Mouse (Mus musculus) kidney, adult 9 months (tissue): ENCODE measurements around the gene Vsx2.

Experiments used
- DNase-seq: peaks from one replicate; pipeline ENCODE4 v3.0.0; 2022

Gene Vsx2

DNA sequence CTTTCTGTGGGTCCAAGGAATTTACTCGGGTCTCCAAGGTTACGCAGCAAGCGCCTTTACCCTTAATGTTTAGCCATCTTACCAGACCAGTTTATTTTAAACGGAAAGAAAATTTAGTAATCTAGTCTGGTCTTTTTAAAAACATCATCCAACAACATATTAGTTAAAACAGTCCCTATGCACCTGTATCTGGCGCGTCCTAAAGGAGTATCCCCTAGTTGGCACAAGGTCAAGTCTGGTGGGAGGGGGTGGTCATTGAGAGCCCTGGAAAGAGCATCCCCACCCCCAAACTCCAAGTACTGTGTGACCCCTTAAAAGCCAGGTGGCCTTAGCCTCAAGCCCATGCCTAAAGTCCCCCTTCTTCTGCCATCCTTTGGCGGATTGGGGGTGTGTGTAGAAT lies 3.5 kb downstream of the Vsx2 start:
- DNase-seq: no peak

- DNase-seq: no peak
Measured at GRCm38 (mm10) chr12:84577768-84578439, 8.3 kb downstream of the Vsx2 start.

DNA sequence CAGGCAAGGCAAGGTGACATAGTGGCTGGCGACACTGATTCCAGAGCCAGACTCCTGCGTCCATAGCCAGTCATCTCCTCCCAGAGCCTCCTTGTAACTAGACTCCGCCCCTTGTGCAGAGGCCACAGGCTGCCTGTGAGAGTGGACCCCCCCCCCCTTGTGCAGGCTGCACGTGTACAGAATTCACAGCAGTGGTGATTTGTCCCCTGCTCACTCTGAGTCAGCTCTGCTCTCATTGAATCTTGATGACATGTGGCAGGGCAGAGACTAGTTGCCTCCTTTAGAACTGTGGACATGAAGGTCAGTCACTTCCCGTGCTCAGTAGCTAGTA lies 8.8 kb downstream of the Vsx2 start:
- DNase-seq: no peak

- no peak for DNase-seq
Measured at GRCm38 (mm10) chr12:84581285-84581684, 11.7 kb downstream of the Vsx2 start.

- peak; percentile 94 for DNase-seq
Measured at GRCm38 (mm10) chr12:84589825-84590761, 20.5 kb downstream of the Vsx2 start.

DNA sequence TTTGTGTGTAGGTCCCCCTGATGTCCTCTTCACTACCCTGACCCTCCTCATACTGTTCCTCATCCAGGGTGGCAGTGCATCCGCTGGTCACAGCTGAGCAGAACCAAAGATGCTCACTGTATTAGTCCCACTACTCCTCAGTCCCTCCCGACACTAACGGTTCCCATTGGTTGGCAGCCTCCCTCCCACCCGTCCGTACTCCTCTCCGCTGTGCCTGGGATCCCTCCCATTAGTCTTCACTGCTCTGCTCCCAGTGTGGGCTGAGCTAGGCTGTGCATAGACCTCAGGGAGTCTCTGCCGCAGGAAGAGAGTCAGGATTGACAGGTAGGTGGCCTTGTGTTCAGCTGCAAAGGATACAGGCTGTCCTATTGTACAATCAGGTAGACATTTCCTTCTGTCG lies 28.8 kb downstream of the Vsx2 start:
- no peak for DNase-seq

DNA sequence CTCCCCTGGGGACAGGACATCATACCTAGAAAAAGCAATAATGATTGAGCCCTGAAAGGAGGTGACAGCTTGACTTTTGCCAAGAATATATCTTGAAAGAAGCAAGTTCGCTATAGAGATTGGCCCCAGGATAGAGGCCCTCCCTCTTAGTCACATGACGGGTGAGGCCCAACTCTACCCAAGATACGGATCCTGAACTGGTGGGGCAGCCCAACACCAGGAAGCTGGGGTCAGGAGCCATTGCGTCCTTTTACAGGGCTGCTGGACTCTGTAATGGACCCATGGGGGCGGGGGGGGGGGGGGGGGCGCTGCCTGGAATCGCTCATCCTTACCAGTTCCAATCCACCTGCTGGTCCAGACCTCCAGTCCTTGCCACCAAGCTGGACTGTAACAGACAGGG lies 34.4 kb downstream of the Vsx2 start:
- DNase-seq: no peak

DNA sequence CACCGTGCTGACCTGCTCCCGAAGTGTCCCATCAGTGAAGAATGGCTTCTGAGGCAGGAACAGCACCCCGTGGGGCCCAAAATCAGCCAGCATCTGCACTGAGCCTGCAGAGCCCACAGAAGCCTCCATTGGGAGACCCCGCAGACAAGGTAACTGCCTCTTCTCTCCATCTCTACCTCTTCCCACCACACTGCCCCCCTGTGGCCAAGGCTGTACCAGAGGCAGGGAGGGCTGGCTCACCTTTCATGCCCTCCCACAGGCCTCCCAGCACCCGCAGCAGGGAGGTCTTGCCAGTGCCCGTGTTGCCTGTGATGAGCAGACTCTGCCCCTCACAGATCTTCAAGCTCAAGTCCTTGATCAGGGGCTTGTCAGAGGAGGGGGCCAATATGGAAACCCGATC lies 36.3 kb downstream of the Vsx2 start:
- no peak for DNase-seq

DNA sequence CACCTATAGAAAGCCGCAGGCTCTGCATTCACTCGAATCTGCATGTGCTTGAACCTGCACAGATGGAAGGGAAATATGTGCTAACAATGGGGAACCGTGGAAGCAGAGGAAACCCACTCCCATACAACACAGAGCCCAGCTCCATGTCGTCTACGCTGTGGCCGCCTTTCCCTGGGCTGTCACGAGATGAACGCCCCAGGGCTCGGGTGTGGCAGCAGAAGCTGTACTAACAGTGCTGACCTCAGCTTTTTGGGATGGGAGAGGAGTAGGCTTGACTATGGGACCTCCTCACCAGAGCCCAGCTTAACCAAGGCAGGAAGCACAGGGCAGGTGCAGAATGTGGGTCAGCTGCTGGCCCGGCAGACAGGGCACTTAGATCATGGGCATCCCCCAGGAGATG lies 42.2 kb downstream of the Vsx2 start:
- no peak for DNase-seq

GRCm38 (mm10) chr12:84612518-84612917 lies 43.0 kb downstream of the Vsx2 start:
- peak; percentile 83 for DNase-seq

DNA sequence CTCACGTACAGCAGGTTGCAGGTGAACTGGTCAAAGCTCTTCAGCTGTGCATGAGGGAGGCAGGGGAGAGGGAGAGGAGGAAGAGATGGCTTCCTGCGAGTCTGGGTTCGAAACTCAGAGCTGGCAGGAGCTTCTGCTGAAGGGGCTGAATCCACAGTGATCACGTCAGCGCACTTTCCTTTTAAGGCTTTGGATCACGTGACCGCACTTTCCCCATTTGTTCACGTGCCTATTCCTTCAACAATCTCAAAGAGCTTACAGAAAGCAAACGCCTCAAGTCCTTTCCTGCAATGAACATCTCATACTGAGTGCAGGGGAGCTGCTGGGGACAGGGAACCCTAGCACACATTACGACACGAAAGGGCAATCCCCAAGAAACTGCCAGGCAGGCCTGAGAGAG lies 44.4 kb downstream of the Vsx2 start:
- DNase-seq: peak; percentile 45

- no peak for DNase-seq
Measured at GRCm38 (mm10) chr12:84614524-84614923, 45.0 kb downstream of the Vsx2 start.

DNA sequence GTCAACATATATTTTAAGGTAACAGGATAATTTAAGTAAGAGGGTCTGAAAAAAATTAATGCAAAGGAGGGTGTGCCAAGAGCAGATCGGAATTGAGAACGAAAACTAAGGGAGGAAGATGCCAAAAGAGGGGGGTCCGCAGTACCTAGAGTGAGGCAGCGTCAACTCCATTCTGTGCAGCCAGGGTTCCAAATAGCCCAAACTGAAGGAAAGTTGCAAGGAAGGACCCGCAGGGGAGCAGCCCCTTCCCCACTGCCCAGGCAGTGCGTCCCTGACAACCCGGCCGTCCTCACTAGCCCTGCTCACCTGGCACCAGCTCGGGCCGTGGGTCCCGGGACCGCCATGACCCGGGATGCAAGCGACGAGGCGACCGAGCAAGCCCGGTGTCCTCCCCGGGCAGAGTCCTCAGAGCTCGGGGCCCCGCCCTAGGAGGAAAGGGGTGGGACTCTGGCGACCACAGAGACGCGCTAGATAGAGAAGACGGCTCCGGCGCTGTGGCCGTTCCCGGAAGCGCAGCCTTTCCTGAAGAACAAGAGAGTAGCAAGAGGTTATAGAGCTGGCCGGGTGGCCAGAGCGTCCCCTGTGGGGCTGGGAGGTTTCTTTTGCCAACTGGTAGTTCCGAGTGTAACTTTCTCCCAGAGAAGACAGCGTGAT lies 47.5 kb downstream of the Vsx2 start, which contains the start of gene Abcd4:
Gene Abcd4, minus strand, starts transcription at position 437 of the 654 bp plus-strand sequence.
- peak; percentile 98 for DNase-seq

GRCm38 (mm10) chr12:84617663-84618062 lies 48.1 kb downstream of the Vsx2 start:
- peak; percentile 47 for DNase-seq

GRCm38 (mm10) chr12:84620975-84621374 lies 51.4 kb downstream of the Vsx2 start:
- DNase-seq: peak; percentile 39

- DNase-seq: peak; percentile 59
Measured at GRCm38 (mm10) chr12:84624601-84625000, 55.0 kb downstream of the Vsx2 start.

- no peak for DNase-seq
Measured at GRCm38 (mm10) chr12:84625116-84625515, 55.6 kb downstream of the Vsx2 start.

DNA sequence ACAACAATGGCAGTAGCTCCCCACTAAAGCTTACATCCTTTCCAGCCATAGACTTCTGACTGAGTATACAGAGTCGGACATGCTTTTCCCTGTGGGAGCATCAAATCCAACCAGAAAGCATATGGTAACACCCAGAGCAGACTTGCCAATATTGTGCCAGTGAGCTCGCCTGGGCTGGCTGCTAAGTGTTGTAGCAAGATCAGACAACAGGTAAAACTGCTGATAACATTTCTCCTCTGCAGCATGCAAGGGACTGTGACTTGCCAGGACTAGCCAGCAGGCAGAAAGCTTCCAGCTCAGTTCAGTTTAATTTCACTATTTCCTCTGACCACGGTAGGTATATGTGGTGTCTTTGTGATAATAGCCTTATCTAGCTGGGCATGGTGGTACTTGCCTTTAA lies 62.3 kb downstream of the Vsx2 start:
- no peak for DNase-seq

DNA sequence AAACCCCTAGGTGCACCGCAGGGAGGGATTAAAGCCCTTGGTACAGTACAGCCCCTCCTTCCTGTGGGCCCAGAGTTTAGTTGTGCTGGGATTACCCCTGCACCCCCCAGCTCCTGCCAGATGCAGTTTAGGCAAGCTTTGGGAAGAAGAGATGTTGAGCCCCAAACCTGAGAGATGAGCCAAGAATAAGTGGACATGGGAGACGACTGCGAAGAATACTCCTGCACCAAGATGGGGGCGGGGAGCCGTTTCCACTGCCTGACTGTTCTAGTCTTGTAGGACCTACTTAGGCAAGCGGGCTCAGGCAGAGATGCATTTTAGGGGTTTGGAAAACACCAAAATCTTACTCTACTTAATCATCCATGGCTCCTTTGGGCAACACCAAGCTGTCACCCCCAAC lies 70.7 kb downstream of the Vsx2 start:
- DNase-seq: no peak

- DNase-seq: no peak
Measured at GRCm38 (mm10) chr12:84640654-84641053, 71.1 kb downstream of the Vsx2 start, which contains the start of gene Vrtn. Gene Vrtn, plus strand, starts transcription at chr12:84641019.
